Mouse (Mus musculus) kidney, postnatal 0 days (tissue): ENCODE measurements around the gene Olfr996. TPM values are rescaled to one million over a fixed set of nuclear protein-coding genes. Genes with fewer than 3 reads are reported as not detected.
A peak's percentile ranks its signal among the peaks of the same experiment; 100 is the strongest.
"Not testable (repeated sequence)": the region's sequence is repeated elsewhere in the genome, so short reads cannot be mapped to it uniquely, and the experiment has no call there.

Experiments used
- ATAC-seq: fragments of 200-750 bp; cut with Nextera tagmentation; replicated peaks from 2 replicates; pipeline ENCODE4 v1.8.0; 2017; ENCODE audit warnings: low read depth, moderate number of reproducible peaks, moderate TSS enrichment, moderate library complexity; ENCODE audit not compliant: low FRiP score
- DNase-seq: peaks from one replicate; pipeline ENCODE4 v3.0.0-alpha.2; 2016; ENCODE audit warnings: low spot score
- H3K27ac ChIP-seq: fragments of 300-500 bp; sonication (generic); 2 replicates; pipeline ENCODE4 v1.5.1; 2014; ENCODE audit warnings: mild to moderate bottlenecking
- H3K27me3 ChIP-seq: fragments of 300-500 bp; sonication (generic); 2 replicates; pipeline ENCODE4 v1.6.1; 2014; ENCODE audit warnings: low read length, mixed read lengths; ENCODE audit not compliant: insufficient read depth
- H3K36me3 ChIP-seq: fragments of 300-500 bp; sonication (generic); 2 replicates; pipeline ENCODE4 v1.6.1; 2014; ENCODE audit warnings: low read length, mixed read lengths; ENCODE audit not compliant: insufficient read depth
- H3K4me1 ChIP-seq: fragments of 300-500 bp; sonication (generic); replicated peaks from 2 replicates; pipeline ENCODE4 v1.6.1; 2014; ENCODE audit warnings: antibody characterized with exemption, low read length, mixed read lengths; ENCODE audit not compliant: insufficient read depth
- H3K4me2 ChIP-seq: fragments of 300-500 bp; sonication (generic); 2 replicates; pipeline ENCODE4 v1.6.1; 2014; ENCODE audit warnings: mild to moderate bottlenecking, low read length, moderate library complexity, mixed read lengths
- H3K4me3 ChIP-seq: fragments of 300-500 bp; sonication (generic); replicated peaks from 2 replicates; pipeline ENCODE4 v1.5.1; 2014; ENCODE audit warnings: low read depth, low read length
- H3K9ac ChIP-seq: fragments of 300-500 bp; sonication (generic); 2 replicates; pipeline ENCODE4 v1.6.1; 2014; ENCODE audit warnings: low read depth, low read length
- H3K9me3 ChIP-seq: fragments of 300-500 bp; sonication (generic); replicated peaks from 2 replicates; pipeline ENCODE4 v1.6.1; 2016; ENCODE audit warnings: low read length, inconsistent platforms, mixed read lengths
- CTCF ChIP-seq: IDR thresholded peaks from 2 replicates; pipeline ENCODE4 v1.5.1; 2016; ENCODE audit warnings: antibody characterized with exemption, low read depth, mild to moderate bottlenecking, moderate library complexity
- WGBS: fragments of 180-500 bp; shearing (Covaris S2); extraction: QIAGEN DNeasy Blood & Tissue Kit; methylation state at CpG from one replicate; pipeline ENCODE4 v1.1.7; 2014; 5-methylcytosine and 5-hydroxymethylcytosine counted together
- polyA plus RNA-seq: library from polyadenylated mRNA; unstranded; fragments of >200 nt; fragmentation: Nextera tagmentation; extraction: Ambion mirVana; gene quantifications from 2 replicates; pipeline ENCODE4 v1.2.1, GENCODE M21; 2015

Gene Olfr996
- polyA plus RNA-seq, result not detected in 2 replicates

DNA sequence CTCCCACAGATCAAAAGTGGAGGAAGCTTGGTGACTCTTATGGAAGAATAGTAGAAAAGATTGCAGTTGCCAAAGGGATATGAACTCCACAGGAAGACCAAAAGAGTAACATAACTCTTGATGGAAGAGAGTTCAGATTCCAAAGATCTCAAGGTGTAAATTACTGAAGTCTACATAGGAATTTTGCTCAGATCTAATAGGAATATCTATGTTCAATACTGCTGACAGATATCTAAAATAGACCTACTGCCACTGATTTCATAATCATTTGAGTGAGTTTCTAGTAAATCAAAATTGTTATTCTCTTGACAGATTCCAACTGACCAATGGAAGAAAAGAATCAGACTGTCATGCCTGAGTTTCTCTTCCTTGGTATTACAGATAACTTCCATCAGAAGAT is at the start of gene Olfr996:
Gene Olfr996 (plus strand): TSS at position 301 of the 400 bp plus-strand sequence.
- Histone ChIP-seq H3K27me3 (no peaks in the 10 kb centered on the region), H3K36me3 (no peaks in the 10 kb centered on the region), H3K4me3 (no peak within 1 kb of the TSS), H3K27ac (no peak within 1 kb of the TSS), H3K4me1 (no peaks in the 10 kb centered on the region), H3K9me3 (no peaks in the 10 kb centered on the region), H3K4me2 (no peak within 1 kb of the TSS), H3K9ac (no peak within 1 kb of the TSS)
- no peak for DNase-seq
- no peak for ATAC-seq
- no peak for TF ChIP-seq CTCF

DNA sequence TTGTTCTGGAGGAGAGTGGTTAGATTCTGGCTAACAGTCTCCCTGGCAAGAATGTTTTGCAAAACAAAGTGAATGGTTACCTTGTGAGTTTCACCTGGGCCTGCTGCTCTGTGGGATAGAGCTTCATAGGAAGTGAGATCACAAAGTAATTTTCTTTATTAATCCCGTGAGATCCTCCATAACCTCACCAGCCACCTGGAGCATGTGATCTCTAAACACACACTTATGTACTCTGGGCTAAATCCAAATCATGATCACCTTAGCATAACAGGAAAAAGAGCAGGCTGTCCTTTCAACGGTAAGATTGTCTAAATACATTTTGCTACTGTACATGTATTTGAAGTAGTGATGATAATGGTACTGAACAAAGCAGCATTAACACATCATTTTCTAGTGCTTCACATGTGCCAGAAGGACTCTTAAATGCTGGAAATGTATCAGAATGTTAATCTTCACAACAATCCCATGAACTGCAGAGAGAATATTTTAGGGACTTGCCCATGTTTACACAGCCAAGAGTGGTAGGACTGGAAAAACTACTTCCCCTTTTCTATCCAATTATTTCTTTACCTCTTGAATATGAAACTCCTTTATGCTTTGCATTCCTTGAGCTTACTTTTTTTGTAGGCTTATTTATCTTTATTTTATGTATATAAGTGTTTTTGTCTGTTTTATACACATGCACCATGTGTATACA is 46.8 kb upstream of the Olfr996 start:
- no peak overlapping the region for H3K9ac ChIP-seq
- H3K27me3 ChIP-seq, result no peaks in the 10 kb centered on the region
- no peak for ATAC-seq
- no peaks in the 10 kb centered on the region for H3K36me3 ChIP-seq
- no peak overlapping the region for H3K4me2 ChIP-seq
- H3K9me3 ChIP-seq, result no peaks in the 10 kb centered on the region
- no peaks in the 10 kb centered on the region for H3K4me1 ChIP-seq
- no peak overlapping the region for H3K4me3 ChIP-seq
- no peak for DNase-seq
- H3K27ac ChIP-seq, result no peak overlapping the region
- 86% methylated on average over 2 of the region's 2 CpGs for WGBS
- no peak for TF ChIP-seq CTCF

DNA sequence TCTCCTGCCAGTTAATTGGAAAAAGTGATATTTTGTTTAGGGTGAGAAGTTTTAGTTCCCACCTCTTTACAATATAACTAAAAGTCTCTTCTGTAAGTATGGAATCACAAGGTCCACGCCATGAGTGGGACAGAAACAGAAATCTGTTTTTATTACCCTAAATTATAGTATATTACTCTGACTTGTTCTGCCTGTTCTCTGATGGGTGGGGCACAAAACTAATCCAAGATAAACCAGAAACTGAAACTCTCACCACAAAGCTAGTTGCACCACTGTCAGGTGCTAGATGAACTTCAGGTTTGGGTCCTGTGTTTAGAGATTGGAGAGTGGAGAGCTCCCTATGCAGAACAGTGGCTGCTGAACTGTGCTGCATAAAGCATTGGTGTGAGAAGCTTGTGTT is 45.1 kb upstream of the Olfr996 start:
- WGBS, result 71% methylated on average over 1 of the region's 1 CpGs
- H3K9me3 ChIP-seq, result no peaks in the 10 kb centered on the region
- no peak overlapping the region for H3K27ac ChIP-seq
- H3K27me3 ChIP-seq, result no peaks in the 10 kb centered on the region
- no peaks in the 10 kb centered on the region for H3K4me1 ChIP-seq
- H3K4me2 ChIP-seq, result no peak overlapping the region
- no peak for DNase-seq
- ATAC-seq, result no peak
- no peaks in the 10 kb centered on the region for H3K36me3 ChIP-seq
- H3K9ac ChIP-seq, result no peak overlapping the region
- no peak for TF ChIP-seq CTCF
- no peak overlapping the region for H3K4me3 ChIP-seq

DNA sequence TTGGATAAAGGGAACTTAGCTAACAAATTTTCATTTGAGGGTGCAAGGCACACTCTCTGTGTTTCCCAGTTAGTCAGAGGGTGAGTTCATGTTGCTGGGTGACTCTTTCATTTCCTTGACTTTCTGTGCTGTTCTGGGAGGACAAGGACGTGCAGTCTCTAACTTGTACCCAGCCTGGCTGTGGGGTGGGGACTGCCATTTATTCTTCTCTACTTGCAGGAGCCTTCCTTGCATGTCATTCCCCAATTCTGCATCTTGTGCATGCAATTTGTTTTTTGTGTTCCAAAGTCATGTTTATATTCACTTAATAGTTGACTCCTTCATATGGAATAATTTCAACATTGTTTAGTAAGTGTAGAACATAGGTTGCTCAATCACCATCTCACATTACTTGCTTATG is 24.2 kb upstream of the Olfr996 start:
- no peak overlapping the region for H3K4me2 ChIP-seq
- H3K9ac ChIP-seq, result no peak overlapping the region
- DNase-seq (no peak), ATAC-seq (no peak)
- 69% methylated on average over 1 of the region's 1 CpGs for WGBS
- H3K36me3 ChIP-seq, result no peaks in the 10 kb centered on the region
- H3K27me3 ChIP-seq, result no peaks in the 10 kb centered on the region
- no peaks in the 10 kb centered on the region for H3K4me1 ChIP-seq
- no peak overlapping the region for H3K27ac ChIP-seq
- no peak overlapping the region for H3K4me3 ChIP-seq
- no peaks in the 10 kb centered on the region for H3K9me3 ChIP-seq
- no peak for TF ChIP-seq CTCF

DNA sequence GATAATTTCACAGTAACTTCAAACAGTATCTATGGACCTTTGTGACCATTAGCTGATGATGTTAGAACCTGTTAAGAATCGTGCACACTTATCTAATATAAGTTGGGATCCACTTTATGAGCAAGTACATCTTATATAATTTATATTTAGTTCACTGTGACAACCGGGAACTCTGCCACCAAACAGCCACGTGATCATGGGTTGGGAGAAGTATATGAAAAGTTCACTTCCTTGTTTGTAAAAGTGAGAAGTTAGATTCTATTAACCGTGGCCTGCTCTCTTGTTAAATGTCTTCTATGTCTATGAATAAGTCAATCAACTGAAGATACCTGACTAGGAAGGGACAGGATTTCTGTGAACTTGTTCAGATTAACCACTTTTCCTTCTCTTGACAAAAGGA is 18.8 kb upstream of the Olfr996 start:
- H3K4me2 ChIP-seq, result no peak overlapping the region
- ATAC-seq, result no peak
- no peak overlapping the region for H3K4me3 ChIP-seq
- H3K27ac ChIP-seq, result no peak overlapping the region
- WGBS, result 35% methylated on average over 4 of the region's 4 CpGs
- H3K27me3 ChIP-seq, result no peaks in the 10 kb centered on the region
- peak; percentile 11 for DNase-seq
- H3K9ac ChIP-seq, result no peak overlapping the region
- H3K9me3 ChIP-seq, result no peaks in the 10 kb centered on the region
- no peak for TF ChIP-seq CTCF
- no peaks in the 10 kb centered on the region for H3K4me1 ChIP-seq
- no peaks in the 10 kb centered on the region for H3K36me3 ChIP-seq

DNA sequence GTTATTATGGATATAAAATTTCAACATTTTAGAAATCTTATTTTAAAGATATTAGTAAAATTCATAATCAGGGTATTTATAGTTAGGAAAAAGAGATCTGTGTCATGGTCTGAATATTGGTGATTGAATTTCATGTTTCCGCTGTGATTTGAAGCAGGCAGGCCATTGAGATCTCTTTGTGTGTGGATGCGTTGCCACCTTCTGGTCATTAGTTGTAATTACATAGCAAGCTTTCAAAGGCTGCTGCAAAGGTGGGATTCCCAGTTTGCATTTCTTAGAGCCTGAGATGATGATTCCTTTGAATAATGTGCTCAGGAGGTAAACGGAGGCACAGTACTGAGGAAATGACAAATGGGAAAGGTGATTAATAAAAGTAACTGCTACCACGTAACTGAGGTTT is 17.8 kb upstream of the Olfr996 start:
- DNase-seq (peak; percentile 77), ATAC-seq (no peak)
- no peak overlapping the region for H3K4me2 ChIP-seq
- H3K27me3 ChIP-seq, result no peaks in the 10 kb centered on the region
- H3K4me3 ChIP-seq, result no peak overlapping the region
- no peaks in the 10 kb centered on the region for H3K9me3 ChIP-seq
- WGBS, result 17% methylated on average over 4 of the region's 4 CpGs
- no peak overlapping the region for H3K27ac ChIP-seq
- H3K9ac ChIP-seq, result no peak overlapping the region
- H3K36me3 ChIP-seq, result no peaks in the 10 kb centered on the region
- no peaks in the 10 kb centered on the region for H3K4me1 ChIP-seq
- TF ChIP-seq CTCF, result peak; percentile 85

DNA sequence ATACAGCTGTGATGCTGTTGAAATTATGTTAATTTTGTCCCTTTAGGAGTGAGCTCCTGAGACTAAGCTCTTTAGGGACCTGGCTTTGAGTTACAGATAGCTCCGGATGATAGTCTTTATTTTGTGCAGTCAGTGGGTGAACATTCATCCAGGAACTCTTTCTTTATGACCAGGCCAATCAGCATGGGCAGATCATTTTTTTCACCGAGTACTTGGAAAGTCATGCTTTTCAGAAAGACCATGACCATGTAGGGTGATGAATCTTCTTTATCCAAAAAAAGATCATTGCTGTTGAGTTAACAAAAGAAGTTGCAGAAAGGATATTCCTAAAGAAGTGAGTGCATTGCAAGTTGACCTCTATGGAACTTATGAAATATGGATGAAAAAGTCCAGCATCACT is 9.6 kb downstream of the Olfr996 start, which contains the start of gene Olfr998:
Gene Olfr998 (plus strand): TSS at position 301 of the 400 bp plus-strand sequence.
- 79% methylated on average over 2 of the region's 2 CpGs for WGBS

More for the DNA sequence above, 9.6 kb downstream of the Olfr996 start, which contains the start of gene Olfr998:
- not testable (repeated sequence) for H3K27ac ChIP-seq, DNase-seq, H3K9me3 ChIP-seq, H3K4me3 ChIP-seq, H3K9ac ChIP-seq, H3K4me1 ChIP-seq, ATAC-seq, H3K36me3 ChIP-seq, H3K27me3 ChIP-seq, H3K4me2 ChIP-seq
